Mouse (Mus musculus) heart, adult 2 months (tissue): ENCODE data around the gene Grin2a.

Experiments used
- CTCF ChIP-seq: fragments of 200-600 bp; IDR thresholded peaks from 2 replicates; pipeline ENCODE4 v1.8.1; 2022; ENCODE audit warnings: antibody characterized with exemption, mild to moderate bottlenecking, moderate library complexity
- EP300 ChIP-seq: fragments of 200-500 bp; IDR thresholded peaks from 2 replicates; pipeline ENCODE4 v1.6.1; 2011; ENCODE audit warnings: low read depth, low read length, control low read depth; ENCODE audit not compliant: insufficient read depth

GRCm38 (mm10) chr16:9625652-9626444, 369.5 kb downstream of the Grin2a start:
- TF ChIP-seq CTCF (no peak), EP300 (no peak)
